24 mouse cellular contexts compared by ENCODE assay signal in genomic region chr7:91311177-91311576, GRCm38 (mm10).
A peak's percentile ranks its signal among the peaks of the same experiment; 100 is the strongest.
DNase-seq lines count a peak whose midpoint lies in the region; ATAC-seq and TF ChIP-seq lines count a peak whose summit lies in the region.
"Had no signal": no experiment of that assay in that cellular context is flagged by ENCODE, and none has a peak within 500 bp of the region (broad histone marks: within the 10 kb centered on the region; RNA-seq: fewer than 3 reads in every experiment).

No protein-coding gene starts in this region.

- peak overlapping the region; percentile 62 for H3K27ac ChIP-seq in olfactory bulb, adult 2 months (ENCODE audit: insufficient read depth, low read depth, low read length)
- H3K27ac ChIP-seq: embryonic facial prominence, embryonic 10.5 days; embryonic facial prominence, embryonic 12.5 days; forebrain, embryonic 13.5 days; forebrain, embryonic 15.5 days had no signal

- 61% methylated on average over 5 of the region's 5 CpGs for WGBS in olfactory bulb, adult 2 months

- no peak for DNase-seq in frontal cortex, postnatal 10 days (ENCODE audit: low spot score in 2 of 2)
- DNase-seq in right cerebral cortex, adult 18-20 months, result peak; percentile 11
- no peak for DNase-seq in right cerebral cortex, postnatal 36 days (ENCODE audit: low spot score in 2 of 2)
- DNase-seq in ovary, postnatal 14 days (ENCODE audit: low spot score), result no peak
- no peak for DNase-seq in thymus, postnatal 10 days (ENCODE audit: low spot score in 2 of 2)
- DNase-seq: adrenal gland, adult 8-10 months; adrenal gland, postnatal 14 days; adrenal gland, postnatal 36 days; B cell, adult 2 months; cerebellum, adult 11 months; cerebellum, adult 18-20 months; cerebellum, adult 8-10 months; cerebellum, adult 9-11 months; cerebellum, postnatal 14 days; cerebellum, postnatal 36 days had no signal

- TF ChIP-seq CTCF in olfactory bulb, adult 2 months (IDR thresholded peaks at IDR 0.05; ENCODE audit: insufficient read depth, low read depth, low read length), result no peak

- ATAC-seq in frontal cortex, adult (ENCODE audit: low TSS enrichment), result peak; percentile 66
- ATAC-seq: activated CD4-positive, CD25-positive, alpha-beta regulatory T cell, adult 4 months; CD4-positive, CD25-positive, alpha-beta regulatory T cell, adult 4 months; forebrain, embryonic 13.5 days; forebrain, embryonic 15.5 days; Patski had no signal

- H3K4me3 ChIP-seq in olfactory bulb, adult 2 months (ENCODE audit: insufficient read depth, low read depth, low read length), result no peak overlapping the region
- H3K4me3 ChIP-seq: embryonic facial prominence, embryonic 10.5 days; embryonic facial prominence, embryonic 12.5 days; forebrain, embryonic 13.5 days; forebrain, embryonic 15.5 days had no signal

- no peaks in the 10 kb centered on the region; the same call in 1 of the 2 replicates for H3K4me1 ChIP-seq in olfactory bulb, adult 2 months (ENCODE audit: control insufficient read depth, insufficient read depth, low read length)
- H3K4me1 ChIP-seq: embryonic facial prominence, embryonic 10.5 days; embryonic facial prominence, embryonic 12.5 days; forebrain, embryonic 13.5 days; forebrain, embryonic 15.5 days had no signal

- no peak for TF ChIP-seq POLR2A in olfactory bulb, adult 2 months (IDR thresholded peaks at IDR 0.05; ENCODE audit: insufficient read depth, low read depth, low read length)
